ENCODE assay signal across 21 mouse cellular contexts in genomic region chr4:145353855-145354254, GRCm38 (mm10). TPM values are rescaled to one million over a fixed set of nuclear protein-coding genes. Genes with fewer than 3 reads are reported as not detected.
DNase-seq lines count a peak whose midpoint lies in the region; ATAC-seq and TF ChIP-seq lines count a peak whose summit lies in the region.
"Had no signal": no experiment of that assay in that cellular context is flagged by ENCODE, and none has a peak within 500 bp of the region (broad histone marks: within the 10 kb centered on the region; RNA-seq: fewer than 3 reads in every experiment).

No protein-coding gene starts in this region.

- DNase-seq in kidney, adult 18-20 months: no peak
- DNase-seq in CD4-positive, CD25-positive, alpha-beta regulatory T cell, adult 2 months (ENCODE audit: low read depth, low spot score): peak; percentile 79
- no peak for DNase-seq in gastrocnemius, adult 18-20 months (ENCODE audit: low spot score)
- DNase-seq in cerebellum, postnatal 4 days (ENCODE audit: low spot score in 2 of 2): no peak
- DNase-seq in liver, postnatal 0 days: no peak
- DNase-seq: adrenal gland, adult 8-10 months; cerebellum, adult 11 months; cerebellum, postnatal 25 days; heart, postnatal 4 days; kidney, postnatal 14 days; lung, postnatal 10 days; thymus, postnatal 25 days had no signal

- no peak overlapping the region for H3K4me3 ChIP-seq in kidney, embryonic 15.5 days (replicated peaks)
- no peak overlapping the region for H3K4me3 ChIP-seq in liver, postnatal 0 days (ENCODE audit: low read depth, low read length)
- H3K4me3 ChIP-seq: embryonic facial prominence, embryonic 10.5 days; forebrain, embryonic 13.5 days; heart, embryonic 13.5 days; limb, embryonic 12.5 days; liver, embryonic 15.5 days; neural tube, embryonic 13.5 days had no signal

- 36% methylated on average over 2 of the region's 2 CpGs for WGBS in kidney, embryonic 15.5 days
- 29% methylated on average over 2 of the region's 2 CpGs for WGBS in liver, postnatal 0 days (ENCODE audit: insufficient replicate concordance)

- no peaks in the 10 kb centered on the region for H3K27me3 ChIP-seq in kidney, embryonic 15.5 days
- H3K27me3 ChIP-seq in liver, postnatal 0 days (ENCODE audit: insufficient read depth, low read length): no peaks in the 10 kb centered on the region
- H3K27me3 ChIP-seq: forebrain, embryonic 13.5 days; heart, embryonic 13.5 days; limb, embryonic 12.5 days; liver, embryonic 15.5 days; neural tube, embryonic 13.5 days had no signal

- no peak overlapping the region for H3K4me2 ChIP-seq in kidney, embryonic 15.5 days
- no peak overlapping the region for H3K4me2 ChIP-seq in liver, postnatal 0 days (ENCODE audit: low read depth, low read length)
- H3K4me2 ChIP-seq: forebrain, embryonic 13.5 days; heart, embryonic 13.5 days; limb, embryonic 12.5 days; liver, embryonic 15.5 days; neural tube, embryonic 13.5 days had no signal

- H3K27ac ChIP-seq in kidney, embryonic 15.5 days: no peak overlapping the region
- no peak overlapping the region for H3K27ac ChIP-seq in liver, postnatal 0 days (ENCODE audit: low read depth)
- H3K27ac ChIP-seq: embryonic facial prominence, embryonic 10.5 days; forebrain, embryonic 13.5 days; heart, embryonic 13.5 days; limb, embryonic 12.5 days; liver, embryonic 15.5 days; neural tube, embryonic 13.5 days had no signal

- TF ChIP-seq EP300 in liver, postnatal 0 days (IDR thresholded peaks at IDR 0.05; ENCODE audit: low read depth): no peak

- H3K9me3 ChIP-seq in kidney, embryonic 15.5 days (replicated peaks): no peaks in the 10 kb centered on the region
- H3K9me3 ChIP-seq in liver, postnatal 0 days (ENCODE audit: low read length): no peaks in the 10 kb centered on the region
- H3K9me3 ChIP-seq: embryonic facial prominence, embryonic 10.5 days; forebrain, embryonic 13.5 days; limb, embryonic 12.5 days; liver, embryonic 15.5 days; neural tube, embryonic 13.5 days had no signal

- H3K9ac ChIP-seq in kidney, embryonic 15.5 days: no peak overlapping the region
- H3K9ac ChIP-seq in liver, postnatal 0 days (replicated peaks): no peak overlapping the region
- H3K9ac ChIP-seq: forebrain, embryonic 13.5 days; heart, embryonic 13.5 days; limb, embryonic 12.5 days; liver, embryonic 15.5 days; neural tube, embryonic 13.5 days had no signal

- 0 out of 2 replicates have a peak, but pooled peaks have one; percentile 12 for ATAC-seq in kidney, embryonic 15.5 days (replicated peaks; ENCODE audit: low FRiP score)
- ATAC-seq in hematopoietic stem cell, adult 5-6 weeks (replicated peaks in 1 of 2; ENCODE audit: insufficient read depth in 1 of 2, low FRiP score in 2 of 2, low TSS enrichment in 1 of 2, low read depth in 1 of 2, poor library complexity in 2 of 2, severe bottlenecking in 2 of 2): peak; percentile 68 to 91; a peak in 3 of 4 replicates
- 0 out of 2 replicates have a peak, but pooled peaks have one; percentile 16 for ATAC-seq in megakaryocyte-erythroid progenitor cell, adult 5-6 weeks (replicated peaks; ENCODE audit: low FRiP score, low TSS enrichment, poor library complexity, severe bottlenecking)
- no peak for ATAC-seq in liver, postnatal 0 days
- ATAC-seq: forebrain, embryonic 13.5 days had no signal

- no peak for TF ChIP-seq CTCF in liver, postnatal 0 days (IDR thresholded peaks at IDR 0.05; ENCODE audit: low read depth)

- no peaks in the 10 kb centered on the region for H3K4me1 ChIP-seq in kidney, embryonic 15.5 days
- no peaks in the 10 kb centered on the region for H3K4me1 ChIP-seq in liver, postnatal 0 days (ENCODE audit: insufficient read depth)
- H3K4me1 ChIP-seq: embryonic facial prominence, embryonic 10.5 days; forebrain, embryonic 13.5 days; heart, embryonic 13.5 days; limb, embryonic 12.5 days; liver, embryonic 15.5 days; neural tube, embryonic 13.5 days had no signal

- no peaks in the 10 kb centered on the region for H3K36me3 ChIP-seq in kidney, embryonic 15.5 days
- no peaks in the 10 kb centered on the region for H3K36me3 ChIP-seq in liver, postnatal 0 days (replicated peaks; ENCODE audit: insufficient read depth, low read length)
- H3K36me3 ChIP-seq: embryonic facial prominence, embryonic 10.5 days; heart, embryonic 13.5 days; limb, embryonic 12.5 days; liver, embryonic 15.5 days; neural tube, embryonic 13.5 days had no signal

RNA-seq across cellular contexts. Expression of gene Tnfrsf8, which starts 38.9 kb away (rescaled TPM):
- 0.14 and 0.18 TPM in 2 replicates for polyA plus RNA-seq in kidney, embryonic 15.5 days (2015; fragmentation: Nextera tagmentation; extraction: Ambion mirVana)
- total RNA-seq in hematopoietic stem cell, adult 5-6 weeks (2017): 0.25 TPM in 1 of 2 replicates, not detected in the other
- total RNA-seq in megakaryocyte-erythroid progenitor cell, adult 5-6 weeks (2014; fragmentation: Nextera tagmentation): 0.31 TPM in 1 of 2 replicates, not detected in the other
- not detected in 2 replicates for total RNA-seq in megakaryocyte-erythroid progenitor cell, adult 5-6 weeks (2017)
- not detected for total RNA-seq in gastrocnemius, adult 18-20 months (2021)
- 0.07 and 0.09 TPM in 2 replicates for polyA plus RNA-seq in liver, postnatal 0 days (2015; fragmentation: Nextera tagmentation; extraction: Ambion mirVana)
- polyA plus RNA-seq: embryonic facial prominence, embryonic 10.5 days; neural tube, embryonic 13.5 days had no signal
